Mouse (Mus musculus) spleen, postnatal 36 days (tissue): Measurements from ENCODE around the gene Gm20897.
"Not testable (repeated sequence)": the region's sequence is repeated elsewhere in the genome, so short reads cannot be mapped to it uniquely, and the experiment has no call there.

ENCODE experiments used
- DNase-seq, 2 experiments: peaks; one replicate each; pipeline ENCODE4 v3.0.0; 2022; ENCODE audit warnings: low spot score in 2 of 2, mixed read lengths in 1 of 2

The Gm20897 gene

GRCm38 (mm10) chrY:38502138-38502537, at the start of gene Gm20897:
Gene Gm20897 (minus strand): TSS chrY:38502238.
- not testable (repeated sequence) for DNase-seq
